Mouse (Mus musculus): ENCODE results near the gene Ulk4.

Gene Ulk4

GRCm38 (mm10) chr9:120940858-120941257 lies 336.1 kb downstream of the Ulk4 start:
- in situ Hi-C loops (cut with MboI, MseI): no loop called here

GRCm38 (mm10) chr9:120936351-120936750 lies 340.6 kb downstream of the Ulk4 start:
- in situ Hi-C loops (cut with MboI, MseI): no loop called here

- in situ Hi-C loops (cut with MboI, MseI): no loop called here
Observed at GRCm38 (mm10) chr9:120935634-120935922, 341.4 kb downstream of the Ulk4 start.

GRCm38 (mm10) chr9:120934821-120935633 lies 342.0 kb downstream of the Ulk4 start:
- in situ Hi-C loops (cut with MboI, MseI): no loop called here

- in situ Hi-C loops (cut with MboI, MseI): no loop called here
Observed at GRCm38 (mm10) chr9:120933886-120934758, 342.9 kb downstream of the Ulk4 start.

- in situ Hi-C loops (cut with MboI, MseI): no loop called here
Observed at GRCm38 (mm10) chr9:120933587-120933885, 343.5 kb downstream of the Ulk4 start.

- in situ Hi-C loops (cut with MboI, MseI): no loop called here
Observed at GRCm38 (mm10) chr9:120932797-120933586, 344.0 kb downstream of the Ulk4 start.

- in situ Hi-C loops (cut with MboI, MseI): no loop called here
Observed at GRCm38 (mm10) chr9:120932371-120932770, 344.6 kb downstream of the Ulk4 start.

GRCm38 (mm10) chr9:120930811-120931210 lies 346.2 kb downstream of the Ulk4 start:
- in situ Hi-C loops (cut with MboI, MseI): no loop called here

- in situ Hi-C loops (cut with MboI, MseI): no loop called here
Observed at GRCm38 (mm10) chr9:120930021-120930420, 347.0 kb downstream of the Ulk4 start.

- in situ Hi-C loops (cut with MboI, MseI): no loop called here
Observed at GRCm38 (mm10) chr9:120929081-120929480, 347.9 kb downstream of the Ulk4 start, which contains the start of gene Ctnnb1. Gene Ctnnb1, plus strand, starts transcription at chr9:120929216.

GRCm38 (mm10) chr9:120926939-120927606 lies 349.9 kb downstream of the Ulk4 start:
- in situ Hi-C loops (cut with MboI, MseI): no loop called here

GRCm38 (mm10) chr9:120926126-120926525 lies 350.9 kb downstream of the Ulk4 start:
- in situ Hi-C loops (cut with MboI, MseI): no loop called here

GRCm38 (mm10) chr9:120919130-120919529 lies 357.9 kb downstream of the Ulk4 start:
- in situ Hi-C loops (cut with MboI, MseI): loop anchor here (5.0 kb wide), 1 partner anchor 453 kb away; no protein-coding TSS in a partner anchor

GRCm38 (mm10) chr9:120918642-120919041 lies 358.4 kb downstream of the Ulk4 start:
- in situ Hi-C loops (cut with MboI, MseI): loop anchor here (5.0 kb wide), 1 partner anchor 454 kb away; no protein-coding TSS in a partner anchor

- in situ Hi-C loops (cut with MboI, MseI): loop anchor here (5.0 kb wide), 1 partner anchor 454 kb away; no protein-coding TSS in a partner anchor
Observed at GRCm38 (mm10) chr9:120918211-120918610, 358.8 kb downstream of the Ulk4 start.

- in situ Hi-C loops (cut with MboI, MseI): loop anchor here (5.0 kb wide), 1 partner anchor 455 kb away; no protein-coding TSS in a partner anchor
Observed at GRCm38 (mm10) chr9:120917619-120918018, 359.4 kb downstream of the Ulk4 start.

GRCm38 (mm10) chr9:120914877-120915459 lies 362.0 kb downstream of the Ulk4 start:
- in situ Hi-C loops (cut with MboI, MseI): loop anchor here (5.0 kb wide), 1 partner anchor 457 kb away; no protein-coding TSS in a partner anchor

GRCm38 (mm10) chr9:120914429-120914828 lies 362.6 kb downstream of the Ulk4 start:
- in situ Hi-C loops (cut with MboI, MseI): no loop called here

GRCm38 (mm10) chr9:120913152-120913551 lies 363.8 kb downstream of the Ulk4 start:
- in situ Hi-C loops (cut with MboI, MseI): no loop called here

GRCm38 (mm10) chr9:120908461-120908860 lies 368.5 kb downstream of the Ulk4 start:
- in situ Hi-C loops (cut with MboI, MseI): no loop called here

Data from T-helper 1 cell (primary cell).